Mouse (Mus musculus): ENCODE results near the gene Fam19a1. TPM values are rescaled to one million over a fixed set of nuclear protein-coding genes. Genes with fewer than 3 reads are reported as not detected.

The Fam19a1 gene
- polyA plus RNA-seq, 1 experiment from 2014 or later: 2.3 TPM

- Histone ChIP-seq H3K27ac (ENCODE audit: low read depth, low read length) (no peak overlapping the region), H3K9ac (ENCODE audit: low read length) (peak overlapping the region; percentile 72), H3K4me2 (ENCODE audit: low read depth) (peak overlapping the region; percentile 94), H3K27me3 (ENCODE audit: control insufficient read depth, insufficient read depth, low read length) (no peaks in the 10 kb centered on the region), H3K4me3 (ENCODE audit: low read depth, low read length) (peak overlapping the region; percentile 48), H3K4me1 (ENCODE audit: control insufficient read depth, insufficient read depth, low read length) (0 out of 2 replicates have a peak, but pooled peaks cover 2% of the 10 kb centered on the region), H3K36me3 (ENCODE audit: control insufficient read depth, insufficient read depth, low read length) (no peaks in the 10 kb centered on the region), H3K9me3 (ENCODE audit: control insufficient read depth, low read length) (no peaks in the 10 kb centered on the region)
- peak; percentile 61 for DNase-seq (ENCODE audit: low spot score)
- 1% methylated on average over 32 of the region's 32 CpGs for WGBS
- peak; percentile 81 for ATAC-seq (ENCODE audit: insufficient read depth, low FRiP score, low TSS enrichment)
Observed at GRCm38 (mm10) chr6:96116534-96117272, 3.7 kb downstream of the Fam19a1 start.

- no peak for ATAC-seq (ENCODE audit: insufficient read depth, low FRiP score, low TSS enrichment)
- no peaks in the 10 kb centered on the region for H3K36me3 ChIP-seq (ENCODE audit: control insufficient read depth, insufficient read depth, low read length)
- H3K9ac ChIP-seq (ENCODE audit: low read length): no peak overlapping the region
- H3K27ac ChIP-seq (ENCODE audit: low read depth, low read length): no peak overlapping the region
- H3K4me1 ChIP-seq (ENCODE audit: control insufficient read depth, insufficient read depth, low read length): no peaks in the 10 kb centered on the region
- H3K9me3 ChIP-seq (ENCODE audit: control insufficient read depth, low read length): no peaks in the 10 kb centered on the region
- H3K4me3 ChIP-seq (ENCODE audit: low read depth, low read length): no peak overlapping the region
- no peak overlapping the region for H3K4me2 ChIP-seq (ENCODE audit: low read depth)
- H3K27me3 ChIP-seq (ENCODE audit: control insufficient read depth, insufficient read depth, low read length): no peaks in the 10 kb centered on the region
- 90% methylated on average over 1 of the region's 1 CpGs for WGBS
- DNase-seq (ENCODE audit: low spot score): no peak
Observed at GRCm38 (mm10) chr6:96143326-96143725, 30.4 kb downstream of the Fam19a1 start.

- no peak for DNase-seq (ENCODE audit: low spot score)
- 89% methylated on average over 13 of the region's 13 CpGs for WGBS
- Histone ChIP-seq H3K4me2 (ENCODE audit: low read depth) (no peak overlapping the region), H3K27ac (ENCODE audit: low read depth, low read length) (no peak overlapping the region), H3K9ac (ENCODE audit: low read length) (no peak overlapping the region), H3K36me3 (ENCODE audit: control insufficient read depth, insufficient read depth, low read length) (no peaks in the 10 kb centered on the region), H3K4me3 (ENCODE audit: low read depth, low read length) (no peak overlapping the region), H3K4me1 (ENCODE audit: control insufficient read depth, insufficient read depth, low read length) (no peaks in the 10 kb centered on the region), H3K27me3 (ENCODE audit: control insufficient read depth, insufficient read depth, low read length) (no peaks in the 10 kb centered on the region), H3K9me3 (ENCODE audit: control insufficient read depth, low read length) (no peaks in the 10 kb centered on the region)
- ATAC-seq (ENCODE audit: insufficient read depth, low FRiP score, low TSS enrichment): no peak
Observed at GRCm38 (mm10) chr6:96165403-96165802, 52.4 kb downstream of the Fam19a1 start.

GRCm38 (mm10) chr6:96165818-96166379 is 52.9 kb downstream of the Fam19a1 start, which contains the start of gene 1700123L14Rik:
1700123L14Rik (minus strand) TSS chr6:96166243.
- WGBS: 88% methylated on average over 18 of the region's 18 CpGs
- no peaks in the 10 kb centered on the region for H3K4me1 ChIP-seq (ENCODE audit: control insufficient read depth, insufficient read depth, low read length)
- H3K27ac ChIP-seq (ENCODE audit: low read depth, low read length): no peak within 1 kb of the TSS
- no peak for DNase-seq (ENCODE audit: low spot score)
- no peak within 1 kb of the TSS for H3K4me2 ChIP-seq (ENCODE audit: low read depth)
- no peaks in the 10 kb centered on the region for H3K36me3 ChIP-seq (ENCODE audit: control insufficient read depth, insufficient read depth, low read length)
- no peak for ATAC-seq (ENCODE audit: insufficient read depth, low FRiP score, low TSS enrichment)
- no peaks in the 10 kb centered on the region for H3K27me3 ChIP-seq (ENCODE audit: control insufficient read depth, insufficient read depth, low read length)
- no peaks in the 10 kb centered on the region for H3K9me3 ChIP-seq (ENCODE audit: control insufficient read depth, low read length)
- H3K4me3 ChIP-seq (ENCODE audit: low read depth, low read length): no peak within 1 kb of the TSS
- H3K9ac ChIP-seq (ENCODE audit: low read length): no peak within 1 kb of the TSS

- H3K9me3 ChIP-seq (ENCODE audit: control insufficient read depth, low read length): no peaks in the 10 kb centered on the region
- H3K27me3 ChIP-seq (ENCODE audit: control insufficient read depth, insufficient read depth, low read length): no peaks in the 10 kb centered on the region
- H3K36me3 ChIP-seq (ENCODE audit: control insufficient read depth, insufficient read depth, low read length): no peaks in the 10 kb centered on the region
- no peak overlapping the region for H3K4me3 ChIP-seq (ENCODE audit: low read depth, low read length)
- no peak for DNase-seq (ENCODE audit: low spot score)
- no peak for ATAC-seq (ENCODE audit: insufficient read depth, low FRiP score, low TSS enrichment)
- no peak overlapping the region for H3K9ac ChIP-seq (ENCODE audit: low read length)
- H3K4me2 ChIP-seq (ENCODE audit: low read depth): no peak overlapping the region
- no peaks in the 10 kb centered on the region for H3K4me1 ChIP-seq (ENCODE audit: control insufficient read depth, insufficient read depth, low read length)
- no peak overlapping the region for H3K27ac ChIP-seq (ENCODE audit: low read depth, low read length)
Observed at GRCm38 (mm10) chr6:96167031-96167430, 54.1 kb downstream of the Fam19a1 start.

- no peaks in the 10 kb centered on the region for H3K27me3 ChIP-seq (ENCODE audit: control insufficient read depth, insufficient read depth, low read length)
- H3K4me2 ChIP-seq (ENCODE audit: low read depth): no peak overlapping the region
- no peaks in the 10 kb centered on the region for H3K9me3 ChIP-seq (ENCODE audit: control insufficient read depth, low read length)
- H3K4me3 ChIP-seq (ENCODE audit: low read depth, low read length): no peak overlapping the region
- 96% methylated on average over 3 of the region's 3 CpGs for WGBS
- H3K4me1 ChIP-seq (ENCODE audit: control insufficient read depth, insufficient read depth, low read length): no peaks in the 10 kb centered on the region
- no peaks in the 10 kb centered on the region for H3K36me3 ChIP-seq (ENCODE audit: control insufficient read depth, insufficient read depth, low read length)
- no peak overlapping the region for H3K27ac ChIP-seq (ENCODE audit: low read depth, low read length)
- ATAC-seq (ENCODE audit: insufficient read depth, low FRiP score, low TSS enrichment) (no peak), DNase-seq (ENCODE audit: low spot score) (no peak)
- H3K9ac ChIP-seq (ENCODE audit: low read length): no peak overlapping the region
Observed at GRCm38 (mm10) chr6:96173681-96174080, 60.7 kb downstream of the Fam19a1 start.

GRCm38 (mm10) chr6:96178530-96178929 is 65.6 kb downstream of the Fam19a1 start:
- Histone ChIP-seq H3K9ac (ENCODE audit: low read length) (no peak overlapping the region), H3K27me3 (ENCODE audit: control insufficient read depth, insufficient read depth, low read length) (no peaks in the 10 kb centered on the region), H3K9me3 (ENCODE audit: control insufficient read depth, low read length) (no peaks in the 10 kb centered on the region), H3K4me1 (ENCODE audit: control insufficient read depth, insufficient read depth, low read length) (no peaks in the 10 kb centered on the region), H3K4me3 (ENCODE audit: low read depth, low read length) (no peak overlapping the region), H3K4me2 (ENCODE audit: low read depth) (no peak overlapping the region), H3K36me3 (ENCODE audit: control insufficient read depth, insufficient read depth, low read length) (no peaks in the 10 kb centered on the region), H3K27ac (ENCODE audit: low read depth, low read length) (no peak overlapping the region)
- DNase-seq (ENCODE audit: low spot score): no peak
- ATAC-seq (ENCODE audit: insufficient read depth, low FRiP score, low TSS enrichment): no peak

- no peak for ATAC-seq (ENCODE audit: insufficient read depth, low FRiP score, low TSS enrichment)
- Histone ChIP-seq H3K4me1 (ENCODE audit: control insufficient read depth, insufficient read depth, low read length) (no peaks in the 10 kb centered on the region), H3K27ac (ENCODE audit: low read depth, low read length) (no peak overlapping the region), H3K4me2 (ENCODE audit: low read depth) (no peak overlapping the region), H3K27me3 (ENCODE audit: control insufficient read depth, insufficient read depth, low read length) (no peaks in the 10 kb centered on the region), H3K36me3 (ENCODE audit: control insufficient read depth, insufficient read depth, low read length) (no peaks in the 10 kb centered on the region), H3K9ac (ENCODE audit: low read length) (no peak overlapping the region), H3K9me3 (ENCODE audit: control insufficient read depth, low read length) (no peaks in the 10 kb centered on the region), H3K4me3 (ENCODE audit: low read depth, low read length) (no peak overlapping the region)
- DNase-seq (ENCODE audit: low spot score): no peak
- 92% methylated on average over 4 of the region's 4 CpGs for WGBS
Observed at GRCm38 (mm10) chr6:96183392-96183791, 70.4 kb downstream of the Fam19a1 start.

GRCm38 (mm10) chr6:96186517-96186916 is 73.6 kb downstream of the Fam19a1 start:
- no peak overlapping the region for H3K9ac ChIP-seq (ENCODE audit: low read length)
- H3K4me1 ChIP-seq (ENCODE audit: control insufficient read depth, insufficient read depth, low read length): no peaks in the 10 kb centered on the region
- DNase-seq (ENCODE audit: low spot score): no peak
- H3K27me3 ChIP-seq (ENCODE audit: control insufficient read depth, insufficient read depth, low read length): no peaks in the 10 kb centered on the region
- no peaks in the 10 kb centered on the region for H3K36me3 ChIP-seq (ENCODE audit: control insufficient read depth, insufficient read depth, low read length)
- H3K4me3 ChIP-seq (ENCODE audit: low read depth, low read length): no peak overlapping the region
- no peak overlapping the region for H3K4me2 ChIP-seq (ENCODE audit: low read depth)
- no peak overlapping the region for H3K27ac ChIP-seq (ENCODE audit: low read depth, low read length)
- ATAC-seq (ENCODE audit: insufficient read depth, low FRiP score, low TSS enrichment): no peak
- WGBS: 87% methylated on average over 2 of the region's 2 CpGs
- no peaks in the 10 kb centered on the region for H3K9me3 ChIP-seq (ENCODE audit: control insufficient read depth, low read length)
